Mouse (Mus musculus) R1 (cell line): ENCODE data around the gene Gm35315.
A peak's percentile ranks its signal among the peaks of the same experiment; 100 is the strongest.
"Not testable (repeated sequence)": the region's sequence is repeated elsewhere in the genome, so short reads cannot be mapped to it uniquely, and the experiment has no call there.

ENCODE experiments used
- DNase-seq: peaks from one replicate; pipeline ENCODE4 v3.0.0-alpha.2; 2018; ENCODE audit warnings: low read depth, low spot score

The Gm35315 gene

GRCm38 (mm10) chr5:110101716-110102347 is 7.6 kb upstream of the Gm35315 start:
- peak; percentile 49 for DNase-seq

- DNase-seq: peak; percentile 39
These were observed 6.9 kb upstream of the Gm35315 start for GRCm38 (mm10) chr5:110100921-110101631.

GRCm38 (mm10) chr5:110099656-110100580 is 5.7 kb upstream of the Gm35315 start, which contains the start of gene Plcxd1:
Gene Plcxd1, plus strand, starts transcription at chr5:110099969.
- DNase-seq: peak; percentile 78

- peak; percentile 94 for DNase-seq
These were observed 4.8 kb upstream of the Gm35315 start for GRCm38 (mm10) chr5:110098991-110099477.

- no peak for DNase-seq
These were observed 610 bp upstream of the Gm35315 start for GRCm38 (mm10) chr5:110094847-110095213.

- DNase-seq: no peak
These were observed 2.7 kb downstream of the Gm35315 start for GRCm38 (mm10) chr5:110091546-110091945.

- peak; percentile 96 for DNase-seq
These were observed 7.9 kb downstream of the Gm35315 start for GRCm38 (mm10) chr5:110086161-110086866.

GRCm38 (mm10) chr5:110082961-110083360 is 11.3 kb downstream of the Gm35315 start:
- DNase-seq: peak; percentile 89

- DNase-seq: not testable (repeated sequence)
These were observed 21.8 kb downstream of the Gm35315 start, which contains the start of gene Gm17655 for GRCm38 (mm10) chr5:110072413-110072812. Gene Gm17655, minus strand, starts transcription at chr5:110072513.

GRCm38 (mm10) chr5:110057637-110058408 is 36.4 kb downstream of the Gm35315 start:
- peak; percentile 93 for DNase-seq
